Mouse (Mus musculus) MEL (cell line): ENCODE data around the gene Sec24d.

Experiments
- GABPA ChIP-seq: IDR thresholded peaks from 2 replicates; pipeline ENCODE4 v1.6.1; 2012; ENCODE audit warnings: low read depth, mild to moderate bottlenecking, inconsistent platforms, low read length, improper control_type of control experiment, moderate library complexity
- POLR2A ChIP-seq, 2 experiments: IDR thresholded peaks; 2 replicates each; pipeline ENCODE4 v1.6.1; 2011 to 2012; ENCODE audit warnings: low read length in 2 of 2, mild to moderate bottlenecking in 2 of 2, control low read depth in 1 of 2, improper control_type of control experiment in 1 of 2, low read depth in 1 of 2, moderate library complexity in 1 of 2; ENCODE audit not compliant: control insufficient read depth in 1 of 2, insufficient read depth in 1 of 2, poor library complexity in 1 of 2
- RAD21 ChIP-seq: IDR thresholded peaks from 2 replicates; pipeline ENCODE4 v1.6.1; 2011; ENCODE audit warnings: mild to moderate bottlenecking, low read depth, low read length, improper control_type of control experiment
- TBP ChIP-seq: IDR thresholded peaks from 2 replicates; pipeline ENCODE4 v1.8.0; 2011; ENCODE audit warnings: low read depth, low read length, improper control_type of control experiment

- TF ChIP-seq TBP (no peak), RAD21 (no peak), GABPA (no peak), POLR2A (IDR thresholded peaks at IDR 0.05; ENCODE audit: control insufficient read depth in 1 of 2, insufficient read depth in 1 of 2, low read depth in 1 of 2, low read length in 2 of 2, poor library complexity in 1 of 2) (no peak)
Measured at GRCm38 (mm10) chr3:123351519-123351918, 84.3 kb downstream of the Sec24d start.
